Mouse (Mus musculus) MEL (cell line): ENCODE results near the gene Aldh3b2. TPM values are rescaled to one million over a fixed set of nuclear protein-coding genes. Genes with fewer than 3 reads are reported as not detected.

Experiments used
- DNase-seq: peaks from one replicate; pipeline ENCODE4 v3.0.0; 2011; ENCODE audit warnings: low read depth, low spot score
- H3K27ac ChIP-seq: 2 replicates; pipeline ENCODE4 v1.5.1; 2012; ENCODE audit warnings: low read depth, mild to moderate bottlenecking, control low read depth, low read length, moderate library complexity; ENCODE audit not compliant: control insufficient read depth
- H3K27me3 ChIP-seq, 2 experiments: fragments of 150-350 bp in 1 of 2; sonication (generic) in 1 of 2; 2 replicates each; pipeline ENCODE4 v1.6.1; 2012; ENCODE audit warnings: low read length in 2 of 2, mild to moderate bottlenecking in 2 of 2, improper control_type of control experiment in 1 of 2, moderate library complexity in 1 of 2; ENCODE audit not compliant: insufficient read depth in 2 of 2, control insufficient read depth in 1 of 2
- H3K36me3 ChIP-seq, 2 experiments: 2 replicates each; pipeline ENCODE4 v1.6.1; 2012 to 2014; ENCODE audit warnings: low read length in 2 of 2, improper control_type of control experiment in 1 of 2, inconsistent platforms in 1 of 2, mild to moderate bottlenecking in 1 of 2; ENCODE audit not compliant: insufficient read depth in 2 of 2, control insufficient read depth in 1 of 2
- H3K4me1 ChIP-seq, 2 experiments: fragments of 150-350 bp in 1 of 2; sonication (generic) in 1 of 2; 2 replicates each; pipeline ENCODE4 v1.6.1; 2012; ENCODE audit warnings: low read length in 2 of 2, improper control_type of control experiment in 1 of 2, mild to moderate bottlenecking in 1 of 2; ENCODE audit not compliant: insufficient read depth in 2 of 2, control insufficient read depth in 1 of 2
- H3K4me3 ChIP-seq, 2 experiments: fragments of 150-350 bp in 1 of 2; sonication (generic) in 1 of 2; 2 replicates each; pipeline ENCODE4 v1.5.1; 2012; ENCODE audit warnings: low read depth in 2 of 2, low read length in 2 of 2, mild to moderate bottlenecking in 2 of 2, moderate library complexity in 2 of 2, control low read depth in 1 of 2, improper control_type of control experiment in 1 of 2; ENCODE audit not compliant: control insufficient read depth in 1 of 2, insufficient read depth in 1 of 2
- H3K79me2 ChIP-seq: 2 replicates; pipeline ENCODE4 v1.6.1; 2012; ENCODE audit warnings: mild to moderate bottlenecking, low read length, moderate library complexity; ENCODE audit not compliant: control insufficient read depth, poor library complexity, insufficient read depth
- H3K9ac ChIP-seq: 2 replicates; pipeline ENCODE4 v1.6.1; 2012; ENCODE audit warnings: low read depth, mild to moderate bottlenecking, control low read depth, low read length, moderate library complexity; ENCODE audit not compliant: control insufficient read depth, poor library complexity, severe bottlenecking
- H3K9me3 ChIP-seq: fragments of 150-350 bp; sonication (generic); replicated peaks from 2 replicates; pipeline ENCODE4 v1.6.1; 2012; ENCODE audit warnings: mild to moderate bottlenecking, low read length, improper control_type of control experiment, moderate library complexity; ENCODE audit not compliant: insufficient read depth
- CHD1 ChIP-seq: IDR thresholded peaks from 2 replicates; pipeline ENCODE4 v1.6.1; 2012; ENCODE audit warnings: low read depth, mild to moderate bottlenecking, inconsistent platforms, low read length, improper control_type of control experiment
- CHD2 ChIP-seq: IDR thresholded peaks from 2 replicates; pipeline ENCODE4 v1.6.1; 2011; ENCODE audit warnings: low read length, improper control_type of control experiment
- CTCF ChIP-seq, 3 experiments: IDR thresholded peaks in 2 of 3; conservative IDR thresholded peaks in 1 of 3; 2 replicates each; pipeline ENCODE4 v1.5.1; 2011 to 2012; ENCODE audit warnings: low read length in 3 of 3, low read depth in 2 of 3, mild to moderate bottlenecking in 2 of 3, improper control_type of control experiment in 1 of 3, inconsistent platforms in 1 of 3, mixed read lengths in 1 of 3, moderate library complexity in 1 of 3; ENCODE audit not compliant: control insufficient read depth in 1 of 3, insufficient read depth in 1 of 3, poor library complexity in 1 of 3, severe bottlenecking in 1 of 3
- E2F4 ChIP-seq: IDR thresholded peaks from 2 replicates; pipeline ENCODE4 v1.6.1; 2011; ENCODE audit warnings: low read depth, low read length, improper control_type of control experiment, borderline replicate concordance
- EP300 ChIP-seq, 2 experiments: IDR thresholded peaks; 2 replicates each; pipeline ENCODE4 v1.6.1; 2011; ENCODE audit warnings: improper control_type of control experiment in 2 of 2, low read length in 2 of 2, low read depth in 1 of 2, mild to moderate bottlenecking in 1 of 2
- GABPA ChIP-seq: IDR thresholded peaks from 2 replicates; pipeline ENCODE4 v1.6.1; 2012; ENCODE audit warnings: low read depth, mild to moderate bottlenecking, inconsistent platforms, low read length, improper control_type of control experiment, moderate library complexity
- MAFK ChIP-seq: IDR thresholded peaks from 2 replicates; pipeline ENCODE4 v1.6.1; 2011; ENCODE audit warnings: low read depth, mild to moderate bottlenecking, low read length, improper control_type of control experiment, borderline replicate concordance
- MAZ ChIP-seq: IDR thresholded peaks from 2 replicates; pipeline ENCODE4 v1.6.1; 2012; ENCODE audit warnings: low read depth, mild to moderate bottlenecking, inconsistent platforms, low read length, improper control_type of control experiment
- MEF2A ChIP-seq: IDR thresholded peaks from 2 replicates; pipeline ENCODE4 v1.6.1; 2014; ENCODE audit warnings: low read depth, mild to moderate bottlenecking, inconsistent platforms, low read length, improper control_type of control experiment; ENCODE audit not compliant: poor library complexity, insufficient replicate concordance, severe bottlenecking; ENCODE audit errors: extremely low read depth
- MYB ChIP-seq: IDR thresholded peaks from 2 replicates; pipeline ENCODE4 v1.6.1; 2011; ENCODE audit warnings: mild to moderate bottlenecking, low read depth, low read length, improper control_type of control experiment
- MYC ChIP-seq: IDR thresholded peaks from 2 replicates; pipeline ENCODE4 v1.6.1; 2011; ENCODE audit warnings: low read depth, mild to moderate bottlenecking, low read length, improper control_type of control experiment, moderate library complexity
- NRF1 ChIP-seq: IDR thresholded peaks from 2 replicates; pipeline ENCODE4 v1.6.1; 2014; ENCODE audit warnings: low read depth, mild to moderate bottlenecking, inconsistent platforms, low read length, improper control_type of control experiment, moderate library complexity; ENCODE audit not compliant: poor library complexity, insufficient read depth, severe bottlenecking
- POLR2A ChIP-seq, 2 experiments: IDR thresholded peaks; 2 replicates each; pipeline ENCODE4 v1.6.1; 2011 to 2012; ENCODE audit warnings: low read length in 2 of 2, mild to moderate bottlenecking in 2 of 2, control low read depth in 1 of 2, improper control_type of control experiment in 1 of 2, low read depth in 1 of 2, moderate library complexity in 1 of 2; ENCODE audit not compliant: control insufficient read depth in 1 of 2, insufficient read depth in 1 of 2, poor library complexity in 1 of 2
- POLR2AphosphoS2 ChIP-seq: IDR thresholded peaks from 2 replicates; pipeline ENCODE4 v1.6.1; 2011; ENCODE audit warnings: low read length, improper control_type of control experiment
- POLR2AphosphoS5 ChIP-seq: IDR thresholded peaks from 2 replicates; pipeline ENCODE4 v1.6.1; 2012; ENCODE audit warnings: low read depth, borderline replicate concordance, mild to moderate bottlenecking, inconsistent platforms, low read length, moderate library complexity, mixed read lengths
- RCOR1 ChIP-seq: IDR thresholded peaks from 2 replicates; pipeline ENCODE4 v1.6.1; 2012; ENCODE audit warnings: low read depth, mild to moderate bottlenecking, inconsistent platforms, low read length, improper control_type of control experiment
- SIN3A ChIP-seq: IDR thresholded peaks from 2 replicates; pipeline ENCODE4 v1.6.1; 2012; ENCODE audit warnings: low read length, improper control_type of control experiment, inconsistent platforms
- TAL1 ChIP-seq: IDR thresholded peaks from 2 replicates; pipeline ENCODE4 v1.6.1; 2012; ENCODE audit warnings: mild to moderate bottlenecking, inconsistent platforms, low read length, moderate library complexity, mixed read lengths
- TCF12 ChIP-seq: IDR thresholded peaks from 2 replicates; pipeline ENCODE4 v1.6.1; 2014; ENCODE audit warnings: low read depth, mild to moderate bottlenecking, inconsistent platforms, low read length, improper control_type of control experiment, moderate library complexity
- UBTF ChIP-seq: IDR thresholded peaks from 2 replicates; pipeline ENCODE4 v1.6.1; 2012; ENCODE audit warnings: low read depth, mild to moderate bottlenecking, inconsistent platforms, low read length, improper control_type of control experiment, moderate library complexity, borderline replicate concordance; ENCODE audit not compliant: insufficient read depth
- USF1 ChIP-seq: IDR thresholded peaks from 2 replicates; pipeline ENCODE4 v1.6.1; 2014; ENCODE audit warnings: low read depth, mild to moderate bottlenecking, inconsistent platforms, low read length, improper control_type of control experiment, moderate library complexity
- USF2 ChIP-seq, 2 experiments: IDR thresholded peaks; 2 replicates each; pipeline ENCODE4 v1.6.1; 2011 to 2012; ENCODE audit warnings: improper control_type of control experiment in 2 of 2, low read length in 2 of 2, borderline replicate concordance in 1 of 2, inconsistent platforms in 1 of 2, low read depth in 1 of 2, mild to moderate bottlenecking in 1 of 2; ENCODE audit not compliant: insufficient read depth in 1 of 2
- ZNF384 ChIP-seq: IDR thresholded peaks from 2 replicates; pipeline ENCODE4 v1.6.1; 2012; ENCODE audit warnings: low read depth, mild to moderate bottlenecking, inconsistent platforms, low read length, improper control_type of control experiment
- polyA plus RNA-seq, 2 experiments: library from polyadenylated mRNA; stranded (reverse) in 1 of 2; unstranded in 1 of 2; fragments of >175 nt in 1 of 2; fragments of >200 nt in 1 of 2; gene quantifications; 2 replicates each; pipeline versions ENCODE4 v1.2.1 to v1.2.4; 2012; ENCODE audit warnings: low replicate concordance in 2 of 2, low read depth in 1 of 2; ENCODE audit not compliant: insufficient read length in 2 of 2, insufficient read depth in 1 of 2, missing spikeins in 1 of 2
- total RNA-seq: library from RNA; depleted of rRNA; stranded (reverse); fragments of 300-350 nt; gene quantifications from 2 replicates; pipeline ENCODE4 v1.2.3, GENCODE M21; 2012

The Aldh3b2 gene
- total and polyA plus RNA-seq, 3 experiments = not detected

DNA sequence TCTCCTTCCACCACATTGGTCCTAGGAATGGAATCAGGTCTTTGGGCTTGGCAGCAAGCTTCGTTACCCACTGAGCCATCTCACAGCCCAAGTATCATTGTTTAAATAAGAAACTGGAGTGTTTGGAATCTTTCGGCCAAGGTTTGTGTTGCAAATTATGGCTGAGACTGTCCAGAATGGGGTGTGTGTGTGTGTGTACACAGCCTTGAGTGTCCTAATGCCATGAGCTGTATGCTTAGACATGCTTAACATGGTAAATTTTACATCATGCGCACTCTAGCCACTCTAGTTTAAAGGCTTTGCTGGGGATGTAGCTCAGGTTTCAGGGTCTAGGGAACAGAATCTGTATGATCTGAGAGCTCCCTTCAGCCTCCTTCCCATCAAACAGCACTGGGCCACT is 23.4 kb downstream of the Aldh3b2 start:
- H3K27me3 ChIP-seq = peaks cover 3 to 8% of the 10 kb centered on the region in 2 experiments
- H3K27ac ChIP-seq = no peak overlapping the region
- no peak for TF ChIP-seq MAFK
- no peak for TF ChIP-seq USF2 (IDR thresholded peaks at IDR 0.05; ENCODE audit: borderline replicate concordance in 1 of 2, insufficient read depth in 1 of 2, low read depth in 1 of 2, low read length in 2 of 2)
- no peak for TF ChIP-seq CHD2
- TF ChIP-seq MAZ = no peak
- no peak for TF ChIP-seq POLR2A (IDR thresholded peaks at IDR 0.05; ENCODE audit: control insufficient read depth in 1 of 2, insufficient read depth in 1 of 2, low read depth in 1 of 2, low read length in 2 of 2, poor library complexity in 1 of 2)
- no peak for TF ChIP-seq MYB
- TF ChIP-seq TCF12 = no peak
- no peak for TF ChIP-seq ZNF384
- no peak for TF ChIP-seq POLR2AphosphoS5
- no peak for TF ChIP-seq MYC
- DNase-seq = no peak
- H3K9me3 ChIP-seq = no peaks in the 10 kb centered on the region
- peaks cover under 1% of the 10 kb centered on the region; the same call in 1 of the 2 replicates for H3K79me2 ChIP-seq
- H3K9ac ChIP-seq = no peak overlapping the region
- peaks cover 0 to 5% of the 10 kb centered on the region in 2 experiments; a peak in 2 of 4 replicates for H3K36me3 ChIP-seq
- peaks cover 0 to 9% of the 10 kb centered on the region in 2 experiments; a peak in 2 of 4 replicates for H3K4me1 ChIP-seq
- no peak overlapping the region for H3K4me3 ChIP-seq

DNA sequence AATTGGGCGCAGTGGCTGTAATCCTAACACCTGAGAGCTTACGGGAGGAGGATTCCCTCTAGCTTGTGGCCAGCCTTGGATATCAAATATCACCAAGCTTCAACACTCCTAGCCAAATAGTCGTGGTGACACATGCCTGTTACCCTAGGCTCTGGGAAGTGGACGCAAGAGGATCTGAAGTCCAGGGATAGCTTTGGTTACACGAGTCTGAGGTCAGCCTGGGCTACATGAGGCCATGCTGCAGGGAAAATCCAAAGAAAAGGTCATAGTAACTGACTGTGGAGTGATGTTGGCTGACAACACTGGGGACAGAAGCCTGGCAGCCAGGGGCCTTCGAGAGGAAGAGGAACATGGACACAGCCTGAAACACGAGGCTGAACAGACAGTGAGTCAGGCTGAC is 24.0 kb downstream of the Aldh3b2 start:
- H3K9ac ChIP-seq = no peak overlapping the region
- H3K4me3 ChIP-seq = no peak overlapping the region
- H3K36me3 ChIP-seq = peaks cover 0 to 5% of the 10 kb centered on the region in 2 experiments; a peak in 2 of 4 replicates
- no peak for TF ChIP-seq MAFK
- TF ChIP-seq MEF2A = no peak
- no peak for TF ChIP-seq TAL1
- no peak for TF ChIP-seq RCOR1
- TF ChIP-seq GABPA = no peak
- no peak for TF ChIP-seq POLR2AphosphoS2
- no peak for TF ChIP-seq POLR2AphosphoS5
- TF ChIP-seq, all 39 proteins: peak for 0
- Histone ChIP-seq H3K79me2 (peaks cover 1% of the 10 kb centered on the region; the same call in 1 of the 2 replicates), H3K4me1 (peaks cover 0 to 9% of the 10 kb centered on the region in 2 experiments; a peak in 2 of 4 replicates), H3K27me3 (peaks cover 3 to 8% of the 10 kb centered on the region in 2 experiments), H3K9me3 (no peaks in the 10 kb centered on the region), H3K27ac (no peak overlapping the region)
- no peak for DNase-seq

DNA sequence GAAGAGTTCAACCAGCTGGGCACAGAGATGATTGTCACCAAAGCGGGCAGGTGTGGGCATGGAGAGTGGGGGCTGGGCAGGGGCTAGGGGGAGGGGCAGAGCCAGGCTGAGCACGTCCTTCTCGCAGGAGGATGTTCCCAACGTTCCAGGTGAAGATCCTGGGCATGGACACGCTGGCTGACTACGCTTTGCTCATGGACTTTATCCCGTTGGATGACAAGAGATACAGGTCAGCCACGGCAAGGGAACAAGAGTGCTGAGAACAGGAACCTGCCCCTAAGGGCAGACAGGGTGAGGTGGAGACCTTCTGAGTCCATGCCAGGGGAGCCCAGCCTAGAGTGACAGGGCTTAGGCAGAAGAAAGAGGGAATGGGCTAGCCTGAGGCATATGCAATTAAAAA is 24.6 kb downstream of the Aldh3b2 start:
- H3K4me3 ChIP-seq = no peak overlapping the region
- H3K36me3 ChIP-seq = peaks cover 0 to 6% of the 10 kb centered on the region in 2 experiments; a peak in 2 of 4 replicates
- H3K4me1 ChIP-seq = peaks cover 0 to 14% of the 10 kb centered on the region in 2 experiments; a peak in 2 of 4 replicates
- H3K9me3 ChIP-seq = no peaks in the 10 kb centered on the region
- peaks cover 1% of the 10 kb centered on the region; the same call in 1 of the 2 replicates for H3K79me2 ChIP-seq
- no peak overlapping the region for H3K27ac ChIP-seq
- TF ChIP-seq E2F4 = no peak
- TF ChIP-seq NRF1 = no peak
- no peak for TF ChIP-seq MYC
- TF ChIP-seq MAFK = no peak
- no peak for TF ChIP-seq UBTF
- no peak for TF ChIP-seq USF1
- TF ChIP-seq ZNF384 = no peak
- TF ChIP-seq TAL1 = no peak
- no peak for TF ChIP-seq MYB
- TF ChIP-seq EP300 (IDR thresholded peaks at IDR 0.05; ENCODE audit: low read depth in 1 of 2, low read length in 2 of 2) = no peak
- TF ChIP-seq CTCF (IDR thresholded peaks at IDR 0.05 in 2 of 3, conservative IDR thresholded peaks at IDR 0.05 in 1 of 3; ENCODE audit: control insufficient read depth in 1 of 3, insufficient read depth in 1 of 3, low read depth in 2 of 3, low read length in 3 of 3, poor library complexity in 1 of 3, severe bottlenecking in 1 of 3) = no peak
- TF ChIP-seq CHD2 = no peak
- no peak for TF ChIP-seq POLR2AphosphoS5
- no peak for TF ChIP-seq SIN3A
- no peak for TF ChIP-seq CHD1
- TF ChIP-seq, all 39 proteins: peak for 0
- Histone ChIP-seq H3K9ac (no peak overlapping the region), H3K27me3 (peaks cover 3 to 8% of the 10 kb centered on the region in 2 experiments)
- DNase-seq = no peak
